Mouse (Mus musculus) induced T-regulatory cell, adult 2 months (primary cell): ENCODE measurements at regions not wholly inside any gene's neighbourhood (a gene's known extent, or its start where the extent isn't known, plus 50 kb on each side); places are given as distances from the start of the nearest gene placed in this dataset.

ENCODE experiments used
- DNase-seq: peaks from one replicate; pipeline ENCODE4 v3.0.0-alpha.2; 2012; ENCODE audit warnings: low read depth

DNA sequence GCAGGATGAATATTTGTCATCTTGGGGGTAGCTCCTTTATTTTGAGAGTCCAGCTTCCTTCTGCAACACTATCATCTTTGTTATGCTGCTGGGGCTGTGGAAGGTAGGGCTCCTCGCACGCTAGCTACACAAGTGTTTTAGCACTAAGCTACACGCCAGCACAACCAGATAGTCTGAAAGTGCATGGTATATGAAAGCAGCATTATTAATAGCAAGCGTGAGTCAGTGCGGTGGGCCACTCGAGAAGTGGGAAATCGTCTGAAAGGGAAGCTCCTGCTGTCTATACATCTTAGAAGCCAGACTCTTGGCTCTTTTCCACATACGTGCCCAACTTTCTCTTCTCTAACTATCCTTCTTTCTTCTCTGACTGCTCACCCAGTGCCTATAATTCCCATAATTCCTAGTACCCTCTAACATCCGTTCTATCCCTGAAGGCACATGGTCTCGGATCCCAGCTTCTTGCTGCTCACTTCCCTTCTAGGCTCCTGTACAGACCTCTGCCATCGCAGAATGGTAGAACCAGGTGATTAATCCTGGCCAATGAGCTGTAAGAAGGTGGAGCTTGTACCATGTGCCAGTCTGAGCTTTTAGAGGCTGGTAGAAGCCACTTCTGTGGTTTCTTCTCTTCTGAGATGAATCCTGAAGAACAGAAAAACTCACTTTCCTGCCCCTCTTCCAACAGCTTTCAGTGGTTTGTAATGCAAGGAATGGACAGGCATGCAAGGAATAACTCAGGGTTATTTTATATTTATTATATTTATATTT, 55.5 kb downstream of the E030025P04Rik start:
- no peak for DNase-seq

DNA sequence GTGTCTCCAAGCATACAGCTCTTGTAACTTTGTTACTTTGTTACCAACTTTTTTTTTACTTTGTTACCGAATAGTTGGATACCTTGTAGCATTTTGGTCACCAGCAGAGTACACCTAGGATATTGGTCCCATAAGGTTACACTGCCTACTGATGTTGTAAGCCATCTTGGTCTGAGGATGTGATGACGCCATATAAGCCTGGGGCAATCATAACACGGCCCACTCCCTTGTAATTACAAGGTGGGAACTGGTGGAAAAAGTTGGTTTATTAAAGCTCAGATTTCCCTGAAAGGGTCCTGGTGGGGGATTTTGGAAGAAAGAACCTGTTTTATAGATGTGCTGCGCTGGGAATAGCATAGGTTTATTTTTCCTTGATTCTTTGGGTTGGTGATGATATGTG, 62.2 kb downstream of the E030025P04Rik start:
- DNase-seq = no peak

DNA sequence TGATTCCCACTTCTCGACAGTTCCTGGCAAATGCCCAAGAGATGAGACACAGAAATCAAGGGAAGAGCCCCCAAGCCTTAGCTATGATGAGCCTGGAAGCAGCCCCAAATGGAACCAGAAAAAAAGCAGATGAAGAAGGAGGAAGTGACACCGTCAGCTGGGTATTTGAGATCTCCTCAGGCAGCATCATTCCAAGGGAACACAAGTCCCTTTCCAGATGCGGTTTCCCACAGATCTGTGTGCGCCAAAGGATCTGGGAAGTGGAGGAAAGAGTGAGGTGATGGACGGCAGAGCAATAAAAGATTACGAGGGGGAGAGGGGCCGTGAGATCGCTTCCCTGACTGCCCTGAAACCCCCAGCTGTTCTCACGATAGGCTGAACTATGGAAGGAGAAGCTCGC, 62.7 kb downstream of the E030025P04Rik start:
- no peak for DNase-seq

GRCm38 (mm10) chr11:109080847-109081415, 63.2 kb downstream of the E030025P04Rik start:
- DNase-seq = no peak

GRCm38 (mm10) chr11:109079466-109079865, 64.7 kb downstream of the E030025P04Rik start:
- DNase-seq = no peak

DNA sequence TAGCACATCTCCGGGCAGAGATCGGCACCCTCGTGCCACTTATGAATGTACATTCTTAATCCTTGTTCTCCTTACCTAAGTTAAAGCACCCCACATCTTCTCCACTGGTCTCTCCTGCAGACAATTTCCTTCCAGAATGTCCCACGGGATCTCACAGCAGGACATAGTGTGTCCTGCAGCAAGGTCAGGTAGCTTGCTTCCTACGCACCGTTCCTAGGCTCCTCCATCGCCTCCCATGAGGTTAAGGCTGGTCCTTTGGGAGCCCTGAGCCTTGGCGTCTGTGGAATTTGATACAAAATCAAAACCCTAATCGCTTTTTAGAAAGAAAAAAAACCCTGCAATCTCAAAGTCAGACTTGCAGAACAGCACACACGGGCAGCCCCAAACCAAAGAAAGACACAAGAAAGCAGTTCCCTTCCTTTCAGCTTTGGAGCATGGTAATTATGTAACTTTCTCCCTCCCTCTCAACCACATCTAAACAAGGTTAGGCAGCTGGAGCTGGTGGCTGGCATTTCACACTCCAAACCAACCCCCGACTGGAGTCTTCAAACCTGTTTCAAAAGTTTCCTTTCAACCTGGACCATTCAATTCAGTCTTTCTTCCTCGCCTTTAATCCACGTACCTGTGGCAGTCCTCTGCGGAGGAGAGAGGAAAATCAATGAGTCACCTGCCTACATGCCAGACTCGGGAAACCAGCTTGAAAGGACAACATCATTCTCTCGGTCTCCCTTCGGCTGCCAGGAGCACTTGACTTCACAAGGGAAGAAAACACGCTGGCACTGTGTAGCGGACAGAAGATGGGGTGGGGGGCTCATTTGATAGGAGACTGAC, 67.4 kb downstream of the E030025P04Rik start:
- DNase-seq = no peak

GRCm38 (mm10) chr11:109071340-109071739, 72.8 kb downstream of the E030025P04Rik start:
- no peak for DNase-seq

DNA sequence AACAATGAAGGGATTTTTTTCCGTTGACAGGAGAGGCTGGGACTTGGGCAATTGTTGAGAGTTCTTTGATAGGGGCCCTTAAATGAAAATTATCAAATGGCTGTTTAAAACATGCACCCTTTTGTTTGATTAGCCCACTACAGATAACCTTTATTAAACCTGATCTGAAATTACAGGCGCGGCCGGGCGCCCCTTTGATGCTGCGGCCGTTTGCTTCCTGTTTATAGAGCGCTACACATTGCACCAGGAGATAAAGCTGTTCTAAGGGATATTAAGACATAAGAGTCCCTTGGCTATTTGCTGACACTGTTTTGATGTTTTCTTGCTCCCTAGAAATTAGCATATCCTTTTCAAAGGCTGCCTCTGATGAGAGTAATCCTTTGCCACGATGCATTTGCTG, 73.8 kb downstream of the E030025P04Rik start:
- no peak for DNase-seq

DNA sequence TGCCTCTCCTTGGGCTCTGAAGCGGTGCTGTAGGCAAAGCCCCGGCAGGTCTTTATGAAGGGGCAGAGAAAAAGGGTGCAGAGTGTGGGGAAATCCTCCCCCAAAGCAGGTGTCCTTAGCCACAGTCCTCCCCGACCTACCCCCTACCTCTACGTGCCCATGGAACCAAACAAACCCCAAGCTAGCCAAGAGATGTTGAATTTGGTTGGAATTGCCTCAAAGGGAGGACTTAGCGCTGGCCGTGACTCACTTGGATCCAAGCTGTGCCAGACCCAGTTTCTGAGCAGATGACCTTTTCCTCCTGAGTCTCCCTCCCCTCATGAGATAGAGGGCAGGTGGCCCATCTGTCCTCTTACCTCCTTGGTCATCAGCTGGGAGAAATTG, 74.9 kb downstream of the E030025P04Rik start:
- DNase-seq = no peak

- no peak for DNase-seq
Observed at GRCm38 (mm10) chr11:109068371-109069325, 75.5 kb downstream of the E030025P04Rik start.

- no peak for DNase-seq
Observed at GRCm38 (mm10) chr11:109067733-109068132, 76.4 kb downstream of the E030025P04Rik start.

GRCm38 (mm10) chr11:109061971-109062370, 82.2 kb downstream of the E030025P04Rik start:
- DNase-seq = no peak

- no peak for DNase-seq
Observed at GRCm38 (mm10) chr11:109060527-109060908, 83.7 kb downstream of the E030025P04Rik start.

DNA sequence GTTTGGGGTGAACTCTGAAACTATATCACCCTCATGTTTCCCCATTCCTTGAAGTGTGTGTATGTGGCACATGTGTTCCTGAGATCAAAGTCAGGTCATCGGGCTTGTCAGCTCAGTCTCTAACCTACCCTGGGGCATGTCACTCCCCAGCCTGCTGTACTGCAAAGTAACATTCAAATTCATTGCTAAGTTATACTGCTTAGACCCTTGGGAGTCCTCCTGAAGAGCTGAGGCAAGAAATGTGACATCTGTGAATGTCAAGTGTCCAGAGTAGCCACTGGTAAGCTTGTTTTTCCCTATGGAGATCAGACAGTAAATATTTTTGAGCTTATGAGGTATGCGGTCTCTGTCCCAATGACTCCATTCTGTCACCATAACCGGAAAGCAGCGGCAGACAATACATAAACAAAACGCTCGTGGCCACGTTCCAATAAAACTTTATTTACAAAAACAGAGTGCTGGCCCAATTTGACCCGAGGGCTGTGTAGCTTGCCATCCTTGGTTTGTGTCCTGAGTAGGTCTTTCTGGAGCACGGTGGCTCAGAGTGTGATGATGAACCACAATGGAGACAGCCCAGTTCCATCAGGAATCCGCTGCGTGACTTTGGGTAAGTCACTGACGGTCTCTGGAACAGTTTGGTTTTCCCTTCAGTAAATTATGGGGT, 84.2 kb downstream of the E030025P04Rik start:
- no peak for DNase-seq

GRCm38 (mm10) chr11:109058021-109058420, 86.1 kb downstream of the E030025P04Rik start:
- no peak for DNase-seq

- DNase-seq = no peak
Observed at GRCm38 (mm10) chr11:109048257-109049101, 95.7 kb downstream of the E030025P04Rik start.

DNA sequence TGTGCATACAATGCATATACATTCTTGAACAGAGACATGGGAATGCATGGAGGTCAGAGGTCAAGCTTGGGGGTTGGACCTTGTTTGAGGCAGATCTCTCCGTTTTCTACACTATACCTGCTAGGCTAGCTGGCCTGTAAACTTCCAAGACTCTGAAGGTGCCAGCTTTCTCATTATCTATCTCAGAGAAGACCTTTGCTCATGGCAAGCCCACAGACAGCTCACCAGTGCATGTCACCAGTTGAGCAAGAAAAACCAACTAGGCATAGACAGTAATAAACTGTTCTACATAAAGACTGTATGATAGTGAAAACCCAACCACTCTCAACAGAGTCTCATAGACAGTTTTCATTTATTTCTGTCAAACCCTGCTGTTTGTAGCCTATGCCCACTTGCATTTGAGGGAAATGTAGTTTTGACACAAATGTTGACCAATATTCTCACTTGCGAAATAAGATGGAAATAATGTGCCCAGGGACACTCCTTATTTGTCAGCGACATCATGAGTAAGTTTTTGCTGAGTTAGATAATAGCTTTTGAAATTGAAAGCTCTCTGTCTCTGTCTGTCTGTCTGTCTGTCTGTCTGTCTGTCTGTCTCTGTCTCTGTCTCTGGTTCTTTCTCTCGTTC, 96.6 kb downstream of the E030025P04Rik start:
- no peak for DNase-seq

DNA sequence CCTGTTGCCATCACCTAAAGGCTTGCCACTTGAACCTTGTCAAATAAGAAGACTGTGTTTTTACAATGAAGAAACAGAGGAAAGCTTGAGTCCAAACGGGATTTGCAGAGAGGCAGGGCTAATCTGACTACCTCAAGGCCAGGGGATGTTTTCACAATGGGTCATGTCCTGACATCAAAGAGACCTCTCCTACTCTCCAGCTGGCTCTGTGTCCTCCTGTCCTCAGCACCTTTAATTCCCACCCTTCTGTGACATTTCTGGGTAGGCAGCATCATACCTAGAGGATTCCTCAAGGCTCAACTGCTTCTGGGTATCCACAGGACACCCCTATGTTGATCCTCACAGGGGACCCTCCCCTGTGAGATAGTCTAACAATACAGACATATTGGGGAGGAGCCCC, 97.7 kb downstream of the E030025P04Rik start:
- no peak for DNase-seq

GRCm38 (mm10) chr11:109040519-109040916, 103.7 kb downstream of the E030025P04Rik start:
- DNase-seq = no peak
